Comparison of ENCODE assay signal across 9 mouse cellular contexts in the genomic region with DNA sequence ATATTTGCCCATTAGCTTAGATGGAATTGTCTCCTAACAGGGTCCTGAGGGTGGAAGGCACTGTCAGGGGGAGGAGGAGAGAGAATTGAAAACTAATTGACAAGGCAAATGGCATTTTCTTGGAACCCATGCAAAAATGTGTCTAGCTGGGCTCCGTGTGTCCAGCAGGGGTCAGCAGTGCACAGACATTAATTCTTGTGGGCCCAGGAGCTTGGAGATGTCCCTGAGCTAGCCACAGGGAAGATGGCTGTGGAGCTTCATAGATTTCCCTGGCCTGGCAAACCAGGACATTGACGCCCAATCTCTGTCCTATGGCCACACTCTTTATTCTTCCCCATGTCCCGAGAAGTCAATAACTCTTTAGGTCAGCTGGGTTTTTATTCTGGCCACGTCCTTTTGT.
DNase-seq lines count a peak whose midpoint lies in the region; ATAC-seq and TF ChIP-seq lines count a peak whose summit lies in the region.
"Had no signal": no experiment of that assay in that cellular context is flagged by ENCODE, and none has a peak within 500 bp of the region (broad histone marks: within the 10 kb centered on the region; RNA-seq: fewer than 3 reads in every experiment).

No protein-coding gene starts in this region.

- H3K36me3 ChIP-seq in forebrain, postnatal 0 days (ENCODE audit: insufficient read depth), result no peaks in the 10 kb centered on the region
- H3K36me3 ChIP-seq in liver, embryonic 13.5 days, result no peaks in the 10 kb centered on the region
- H3K36me3 ChIP-seq: neural tube, embryonic 13.5 days had no signal

- DNase-seq in urinary bladder, postnatal 25 days (ENCODE audit: low spot score), result peak; percentile 61
- no peak for DNase-seq in urinary bladder, adult 2 months (ENCODE audit: low spot score)
- peak; percentile 15 for DNase-seq in cerebellum, adult 11-12 months
- peak; percentile 78 for DNase-seq in forebrain, postnatal 0 days
- DNase-seq in kidney, postnatal 25 days, result peak; percentile 49 to 76
- peak; percentile 1 for DNase-seq in liver, embryonic 13.5 days
- peak; percentile 33 for DNase-seq in retina, adult 2 months (ENCODE audit: low read depth, low spot score)
- no peak for DNase-seq in spleen, postnatal 14 days (ENCODE audit: low spot score in 2 of 2)

- no peak overlapping the region for H3K4me2 ChIP-seq in forebrain, postnatal 0 days (ENCODE audit: low read depth)
- H3K4me2 ChIP-seq in liver, embryonic 13.5 days, result no peak overlapping the region
- H3K4me2 ChIP-seq: neural tube, embryonic 13.5 days had no signal

- peak; percentile 50; the same call in 1 of the 2 replicates for ATAC-seq in forebrain, postnatal 0 days
- ATAC-seq in liver, embryonic 13.5 days (ENCODE audit: low read depth), result no peak

- no peak overlapping the region for H3K27ac ChIP-seq in forebrain, postnatal 0 days (ENCODE audit: low read depth, low read length)
- H3K27ac ChIP-seq in liver, embryonic 13.5 days, result no peak overlapping the region
- H3K27ac ChIP-seq: neural tube, embryonic 13.5 days had no signal

- peak; percentile 85 for TF ChIP-seq CTCF in forebrain, postnatal 0 days (IDR thresholded peaks at IDR 0.05; ENCODE audit: low read depth)

- H3K9me3 ChIP-seq in forebrain, postnatal 0 days (ENCODE audit: low read length), result no peaks in the 10 kb centered on the region
- no peaks in the 10 kb centered on the region for H3K9me3 ChIP-seq in liver, embryonic 13.5 days (replicated peaks)
- H3K9me3 ChIP-seq: neural tube, embryonic 13.5 days had no signal

- no peak overlapping the region for H3K9ac ChIP-seq in forebrain, postnatal 0 days
- no peak overlapping the region for H3K9ac ChIP-seq in liver, embryonic 13.5 days
- H3K9ac ChIP-seq: neural tube, embryonic 13.5 days had no signal

- WGBS in forebrain, postnatal 0 days, result 22% methylated on average over 4 of the region's 4 CpGs
- WGBS in liver, embryonic 13.5 days (ENCODE audit: insufficient replicate concordance), result 28% methylated on average over 4 of the region's 4 CpGs

- no peaks in the 10 kb centered on the region for H3K4me1 ChIP-seq in forebrain, postnatal 0 days (ENCODE audit: insufficient read depth)
- H3K4me1 ChIP-seq in liver, embryonic 13.5 days (replicated peaks), result no peaks in the 10 kb centered on the region

- H3K27me3 ChIP-seq in forebrain, postnatal 0 days (ENCODE audit: insufficient read depth, low read length), result no peaks in the 10 kb centered on the region
- no peaks in the 10 kb centered on the region for H3K27me3 ChIP-seq in liver, embryonic 13.5 days
- H3K27me3 ChIP-seq: neural tube, embryonic 13.5 days had no signal

- no peak overlapping the region for H3K4me3 ChIP-seq in forebrain, postnatal 0 days (ENCODE audit: low read depth, low read length)
- no peak overlapping the region for H3K4me3 ChIP-seq in liver, embryonic 13.5 days (replicated peaks)
- H3K4me3 ChIP-seq: neural tube, embryonic 13.5 days had no signal

Comparison
In these comparisons a context has a peak if more than half of its experiments do, and no peak if none do; other contexts are left out.
1. DNase-seq: peak in urinary bladder, postnatal 25 days (single experiment), cerebellum, adult 11-12 months (single experiment), forebrain, postnatal 0 days (single experiment), kidney, postnatal 25 days (2 of 2), liver, embryonic 13.5 days (single experiment) and retina, adult 2 months (single experiment); none in urinary bladder, adult 2 months (single experiment) and spleen, postnatal 14 days (0 of 2).